Mouse (Mus musculus) cerebellum, postnatal 4 days (tissue): ENCODE data around the gene Foxp1.
A peak's percentile ranks its signal among the peaks of the same experiment; 100 is the strongest.

Experiments used
- DNase-seq, 2 experiments: peaks; one replicate each; pipeline ENCODE4 v3.0.0; 2022; ENCODE audit warnings: low spot score in 2 of 2, mixed read lengths in 1 of 2

The Foxp1 gene

GRCm38 (mm10) chr6:99056379-99056778, 466.1 kb downstream of the Foxp1 start:
- no peak for DNase-seq

GRCm38 (mm10) chr6:99053998-99054397, 468.5 kb downstream of the Foxp1 start:
- no peak for DNase-seq

GRCm38 (mm10) chr6:99053111-99053510, 469.4 kb downstream of the Foxp1 start:
- no peak for DNase-seq

- DNase-seq = no peak
These were observed 470.8 kb downstream of the Foxp1 start for GRCm38 (mm10) chr6:99051724-99052123.

- DNase-seq = no peak
These were observed 472.1 kb downstream of the Foxp1 start for GRCm38 (mm10) chr6:99050288-99051006.

GRCm38 (mm10) chr6:99047322-99047721, 475.2 kb downstream of the Foxp1 start:
- DNase-seq = no peak

- no peak for DNase-seq
These were observed 476.4 kb downstream of the Foxp1 start for GRCm38 (mm10) chr6:99045845-99046788.

GRCm38 (mm10) chr6:99043932-99044664, 478.4 kb downstream of the Foxp1 start:
- no peak for DNase-seq

GRCm38 (mm10) chr6:99043226-99043625, 479.3 kb downstream of the Foxp1 start:
- no peak for DNase-seq

- DNase-seq = no peak
These were observed 480.2 kb downstream of the Foxp1 start for GRCm38 (mm10) chr6:99042175-99042954.

- no peak for DNase-seq
These were observed 483.5 kb downstream of the Foxp1 start for GRCm38 (mm10) chr6:99038977-99039376.

GRCm38 (mm10) chr6:99035459-99036375, 486.8 kb downstream of the Foxp1 start:
- DNase-seq = no peak

- no peak for DNase-seq
These were observed 489.5 kb downstream of the Foxp1 start for GRCm38 (mm10) chr6:99033062-99033461.

GRCm38 (mm10) chr6:99031321-99031903, 491.1 kb downstream of the Foxp1 start:
- DNase-seq = no peak

- DNase-seq = no peak
These were observed 492.3 kb downstream of the Foxp1 start for GRCm38 (mm10) chr6:99030251-99030650.

GRCm38 (mm10) chr6:99029438-99029837, 493.1 kb downstream of the Foxp1 start:
- DNase-seq = no peak

GRCm38 (mm10) chr6:99028989-99029305, 493.6 kb downstream of the Foxp1 start:
- no peak for DNase-seq

- DNase-seq = peak in 1 of 2 experiments; percentile 53
These were observed 494.1 kb downstream of the Foxp1 start for GRCm38 (mm10) chr6:99028161-99028988.

GRCm38 (mm10) chr6:99027542-99028160, 494.9 kb downstream of the Foxp1 start:
- DNase-seq = no peak
